Mouse (Mus musculus): Measurements from ENCODE around the gene Rabl6.

- TF ChIP-seq CTCF (IDR thresholded peaks at IDR 0.05; ENCODE audit: extremely low read depth, insufficient read depth, low read length) (no peak), POLR2A (IDR thresholded peaks at IDR 0.05; ENCODE audit: extremely low read depth, insufficient read depth, low read length) (no peak)
These were observed 350 bp upstream of the Rabl6 start for GRCm38 (mm10) chr2:25608671-25609070.

Data from cortical plate, adult 2 months (tissue).